Mouse (Mus musculus): ENCODE measurements around the gene Olfr420. TPM values are rescaled to one million over a fixed set of nuclear protein-coding genes. Genes with fewer than 3 reads are reported as not detected.
A peak's percentile ranks its signal among the peaks of the same experiment; 100 is the strongest.

Gene Olfr420
- polyA plus RNA-seq, 1 experiment from 2014 or later, result not detected

DNA sequence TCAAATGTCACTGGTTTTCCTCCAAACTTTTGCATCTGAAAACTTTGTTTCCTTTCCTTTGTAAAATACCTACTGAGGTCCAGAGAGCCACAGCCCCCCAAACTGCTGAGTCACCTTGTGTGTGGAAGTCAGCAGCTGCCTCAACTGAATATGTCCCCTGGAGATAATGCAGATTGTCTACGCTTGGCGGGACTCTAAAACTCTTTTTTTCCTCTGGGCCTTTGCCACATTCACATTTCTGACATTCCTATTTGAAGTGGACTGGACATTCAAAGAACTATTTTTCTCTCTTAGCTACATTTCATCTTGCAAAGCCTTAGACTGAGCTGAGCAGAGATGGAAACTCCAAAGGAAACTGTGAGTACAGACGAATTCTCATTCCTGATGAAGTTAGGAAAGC is 17.2 kb downstream of the Olfr420 start, which contains the start of gene Spta1:
Gene Spta1, plus strand, starts transcription at position 172 of the 400 bp plus-strand sequence.
- Histone ChIP-seq H3K27ac (peak within 1 kb of the TSS; percentile 72; the same call in 1 of the 2 replicates), H3K4me3 (peak within 1 kb of the TSS; percentile 32; the same call in 1 of the 2 replicates)
- DNase-seq (ENCODE audit: low spot score), result no peak

DNA sequence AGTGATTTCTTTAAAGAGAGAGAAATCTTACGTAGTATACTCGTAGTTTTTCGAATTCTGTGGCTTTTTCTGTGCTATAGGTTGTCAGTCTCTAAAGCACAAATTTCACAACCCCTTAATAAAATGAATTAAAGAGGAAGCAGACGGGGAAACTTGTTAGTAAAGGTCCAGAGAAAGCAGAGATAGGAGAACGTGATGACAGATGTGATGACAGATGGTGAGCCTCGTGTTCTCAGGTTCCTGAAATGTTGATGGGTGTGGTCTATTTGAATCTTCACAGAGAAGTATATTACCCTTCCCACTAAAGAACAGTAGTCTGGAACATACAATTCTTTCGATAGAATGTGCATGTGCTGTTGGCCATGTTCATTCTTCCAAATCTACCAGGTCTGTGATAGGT is 49.3 kb downstream of the Olfr420 start:
- DNase-seq (ENCODE audit: low spot score), result no peak
- Histone ChIP-seq H3K4me1 (no peaks in the 10 kb centered on the region), H3K27ac (no peak overlapping the region), H3K4me3 (no peak overlapping the region), H3K9me3 (no peaks in the 10 kb centered on the region), H3K27me3 (ENCODE audit: insufficient read depth, poor library complexity, severe bottlenecking) (no peaks in the 10 kb centered on the region), H3K36me3 (no peaks in the 10 kb centered on the region)
- WGBS, result 63% methylated on average over 7 of the region's 7 CpGs

More for the DNA sequence above, 17.2 kb downstream of the Olfr420 start, which contains the start of gene Spta1:
- WGBS, result 22% methylated on average over 3 of the region's 3 CpGs
- no peaks in the 10 kb centered on the region for H3K9me3 ChIP-seq
- 0 out of 2 replicates have a peak, but pooled peaks cover 4% of the 10 kb centered on the region for H3K4me1 ChIP-seq
- no peaks in the 10 kb centered on the region for H3K36me3 ChIP-seq
- H3K27me3 ChIP-seq (ENCODE audit: insufficient read depth, poor library complexity, severe bottlenecking), result no peaks in the 10 kb centered on the region

Other genes with a start within 250 kb of the Olfr420 start
- 1.1 and 2.7 TPM in 2 replicates for gene Ifi211, start 242.6 kb upstream of the Olfr420 start, polyA plus RNA-seq (2016; fragmentation: Nextera tagmentation; extraction: Ambion mirVana)
- gene Mndal, start 213.1 kb upstream of the Olfr420 start, polyA plus RNA-seq (2016; fragmentation: Nextera tagmentation; extraction: Ambion mirVana), result 0.77 and 4.1 TPM in 2 replicates
- gene Ifi203, start 213.0 kb upstream of the Olfr420 start, polyA plus RNA-seq (2016; fragmentation: Nextera tagmentation; extraction: Ambion mirVana), result not detected in 2 replicates
- not detected in 2 replicates for gene Ifi202b, start 172.9 kb upstream of the Olfr420 start, polyA plus RNA-seq (2016; fragmentation: Nextera tagmentation; extraction: Ambion mirVana)
- 1.2 and 2.6 TPM in 2 replicates for gene Ifi205, start 123.8 kb upstream of the Olfr420 start, polyA plus RNA-seq (2016; fragmentation: Nextera tagmentation; extraction: Ambion mirVana)
- gene Olfr433, start 114.9 kb upstream of the Olfr420 start, polyA plus RNA-seq (2016; fragmentation: Nextera tagmentation; extraction: Ambion mirVana), result 0.13 TPM in 1 of 2 replicates, not detected in the other
- not detected in 2 replicates for gene Olfr432, start 106.4 kb upstream of the Olfr420 start, polyA plus RNA-seq (2016; fragmentation: Nextera tagmentation; extraction: Ambion mirVana)
- not detected in 2 replicates for gene Olfr430, start 89.0 kb upstream of the Olfr420 start, polyA plus RNA-seq (2016; fragmentation: Nextera tagmentation; extraction: Ambion mirVana)
- not detected in 2 replicates for gene Olfr429, start 71.3 kb upstream of the Olfr420 start, polyA plus RNA-seq (2016; fragmentation: Nextera tagmentation; extraction: Ambion mirVana)
- gene Olfr427, start 58.7 kb upstream of the Olfr420 start, polyA plus RNA-seq (2016; fragmentation: Nextera tagmentation; extraction: Ambion mirVana), result not detected in 2 replicates
- gene Olfr231, start 34.5 kb upstream of the Olfr420 start, polyA plus RNA-seq (2016; fragmentation: Nextera tagmentation; extraction: Ambion mirVana), result not detected in 2 replicates
- not detected in 2 replicates for gene Olfr424, start 24.1 kb upstream of the Olfr420 start, polyA plus RNA-seq (2016; fragmentation: Nextera tagmentation; extraction: Ambion mirVana)
- gene Spta1, start 17.1 kb downstream of the Olfr420 start, polyA plus RNA-seq (2016; fragmentation: Nextera tagmentation; extraction: Ambion mirVana), result 3.8 and 6.7 TPM in 2 replicates
- gene Olfr419, start 96.4 kb downstream of the Olfr420 start, polyA plus RNA-seq (2016; fragmentation: Nextera tagmentation; extraction: Ambion mirVana), result not detected in 2 replicates
- gene Mptx1, start 174.9 kb downstream of the Olfr420 start, polyA plus RNA-seq (2016; fragmentation: Nextera tagmentation; extraction: Ambion mirVana), result not detected in 2 replicates
- not detected in 2 replicates for gene Olfr417, start 209.5 kb downstream of the Olfr420 start, polyA plus RNA-seq (2016; fragmentation: Nextera tagmentation; extraction: Ambion mirVana)
- not detected in 2 replicates for gene Olfr248, start 235.4 kb downstream of the Olfr420 start, polyA plus RNA-seq (2016; fragmentation: Nextera tagmentation; extraction: Ambion mirVana)

All from heart, embryonic 10.5 days (tissue).